Mouse (Mus musculus) liver, embryonic 15.5 days (tissue): ENCODE results near the gene Hes1. TPM values are rescaled to one million over a fixed set of nuclear protein-coding genes. Genes with fewer than 3 reads are reported as not detected.
A peak's percentile ranks its signal among the peaks of the same experiment; 100 is the strongest.

Experiments used
- ATAC-seq: fragments of 200-750 bp; cut with Nextera tagmentation; 2 replicates; pipeline ENCODE4 v1.8.0; 2017; ENCODE audit warnings: moderate number of reproducible peaks, mild to moderate bottlenecking, moderate library complexity; ENCODE audit not compliant: insufficient read depth
- H3K27ac ChIP-seq: fragments of 300-500 bp; sonication (generic); replicated peaks from 2 replicates; pipeline ENCODE4 v1.5.1; 2015; ENCODE audit warnings: mild to moderate bottlenecking, inconsistent platforms
- H3K27me3 ChIP-seq: fragments of 300-500 bp; sonication (generic); 2 replicates; pipeline ENCODE4 v1.6.1; 2015; ENCODE audit warnings: mild to moderate bottlenecking, inconsistent platforms
- H3K36me3 ChIP-seq: fragments of 300-500 bp; sonication (generic); replicated peaks from 2 replicates; pipeline ENCODE4 v1.6.1; 2015; ENCODE audit warnings: moderate library complexity, mild to moderate bottlenecking, inconsistent platforms
- H3K4me1 ChIP-seq: fragments of 300-500 bp; sonication (generic); replicated peaks from 2 replicates; pipeline ENCODE4 v1.6.1; 2015; ENCODE audit warnings: inconsistent platforms
- H3K4me2 ChIP-seq: fragments of 300-500 bp; sonication (generic); 2 replicates; pipeline ENCODE4 v1.6.1; 2015; ENCODE audit warnings: moderate library complexity, mild to moderate bottlenecking, inconsistent platforms
- H3K4me3 ChIP-seq: fragments of 300-500 bp; sonication (generic); replicated peaks from 2 replicates; pipeline ENCODE4 v1.5.1; 2015; ENCODE audit warnings: mild to moderate bottlenecking, inconsistent platforms
- H3K9ac ChIP-seq: fragments of 300-500 bp; sonication (generic); 2 replicates; pipeline ENCODE4 v1.6.1; 2015; ENCODE audit warnings: moderate library complexity, mild to moderate bottlenecking, inconsistent platforms
- H3K9me3 ChIP-seq: fragments of 300-500 bp; sonication (generic); replicated peaks from 2 replicates; pipeline ENCODE4 v1.6.1; 2016; ENCODE audit warnings: inconsistent platforms
- WGBS: fragments of 180-500 bp; shearing (Covaris S2); methylation state at CpG from one replicate; pipeline ENCODE4 v1.1.7; 2015; ENCODE audit warnings: mixed read lengths; ENCODE audit not compliant: insufficient replicate concordance; 5-methylcytosine and 5-hydroxymethylcytosine counted together
- polyA plus RNA-seq: library from polyadenylated mRNA; unstranded; fragments of >200 nt; fragmentation: Nextera tagmentation; extraction: Ambion mirVana; gene quantifications from 2 replicates; pipeline ENCODE4 v1.2.1, GENCODE M21; 2015

The Hes1 gene
- polyA plus RNA-seq, 1 experiment from 2014 or later: 6.1 TPM

GRCm38 (mm10) chr16:30034001-30034400 is 30.2 kb upstream of the Hes1 start:
- H3K4me3 ChIP-seq: no peak overlapping the region
- H3K4me2 ChIP-seq: no peak overlapping the region
- peaks cover 19% of the 10 kb centered on the region for H3K4me1 ChIP-seq
- ATAC-seq: no peak
- H3K9me3 ChIP-seq: no peaks in the 10 kb centered on the region
- H3K27me3 ChIP-seq: no peaks in the 10 kb centered on the region
- H3K27ac ChIP-seq: no peak overlapping the region
- 44% methylated on average over 4 of the region's 4 CpGs for WGBS
- H3K36me3 ChIP-seq: no peaks in the 10 kb centered on the region
- H3K9ac ChIP-seq: no peak overlapping the region

DNA sequence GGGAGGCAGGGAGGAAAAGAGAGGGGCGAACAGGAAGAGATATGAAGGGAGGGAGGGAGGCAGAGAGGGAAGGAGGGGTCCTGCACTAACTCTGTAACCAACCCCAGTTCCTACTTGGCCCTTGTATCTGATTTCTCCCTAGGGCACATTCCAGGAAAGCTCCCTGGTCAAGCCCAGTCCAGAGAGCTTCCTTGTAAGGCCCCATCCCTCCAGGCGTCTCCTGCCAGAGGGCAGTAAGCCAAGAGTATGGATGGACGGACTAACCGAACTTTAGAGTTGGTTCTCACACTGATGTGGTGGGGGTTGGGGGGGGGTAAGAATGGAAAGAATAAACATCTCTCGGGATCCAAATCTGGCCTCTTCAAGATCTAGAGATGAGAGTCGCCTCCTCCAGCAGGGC is 29.7 kb upstream of the Hes1 start:
- no peak for ATAC-seq
- no peak overlapping the region for H3K9ac ChIP-seq
- no peak overlapping the region for H3K27ac ChIP-seq
- H3K36me3 ChIP-seq: no peaks in the 10 kb centered on the region
- no peaks in the 10 kb centered on the region for H3K9me3 ChIP-seq
- peaks cover 24% of the 10 kb centered on the region for H3K4me1 ChIP-seq
- no peak overlapping the region for H3K4me3 ChIP-seq
- WGBS: 51% methylated on average over 6 of the region's 6 CpGs
- no peak overlapping the region for H3K4me2 ChIP-seq
- H3K27me3 ChIP-seq: no peaks in the 10 kb centered on the region

GRCm38 (mm10) chr16:30034979-30035440 is 29.2 kb upstream of the Hes1 start:
- Histone ChIP-seq H3K9ac (no peak overlapping the region), H3K4me2 (no peak overlapping the region), H3K36me3 (no peaks in the 10 kb centered on the region), H3K27ac (no peak overlapping the region), H3K9me3 (no peaks in the 10 kb centered on the region), H3K4me3 (no peak overlapping the region), H3K4me1 (peaks cover 25% of the 10 kb centered on the region), H3K27me3 (no peaks in the 10 kb centered on the region)
- ATAC-seq: no peak
- 28% methylated on average over 5 of the region's 5 CpGs for WGBS

DNA sequence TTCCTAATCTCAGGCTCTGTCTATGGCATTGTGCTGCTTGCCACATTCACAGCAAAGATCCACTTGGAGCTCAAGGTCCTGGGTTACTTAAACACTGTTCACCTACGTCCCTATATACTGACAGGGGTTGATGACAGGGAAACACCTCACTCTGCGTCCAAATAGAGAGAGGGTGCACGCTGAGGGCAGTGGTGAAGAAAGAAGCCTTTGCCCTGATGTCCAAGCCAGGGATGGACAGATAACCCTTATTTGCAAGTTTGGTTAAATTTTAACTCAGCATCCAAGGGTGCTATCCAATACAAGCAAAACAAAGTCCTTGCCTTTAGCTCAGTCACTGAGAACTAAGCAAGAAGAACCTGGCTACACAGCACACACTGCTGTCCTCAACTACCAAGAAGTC is 28.1 kb upstream of the Hes1 start:
- Histone ChIP-seq H3K27me3 (no peaks in the 10 kb centered on the region), H3K9me3 (no peaks in the 10 kb centered on the region), H3K4me1 (peaks cover 25% of the 10 kb centered on the region), H3K36me3 (no peaks in the 10 kb centered on the region), H3K9ac (no peak overlapping the region), H3K4me3 (no peak overlapping the region), H3K4me2 (no peak overlapping the region), H3K27ac (peak overlapping the region; percentile 77)
- ATAC-seq: peak; percentile 75
- 57% methylated on average over 3 of the region's 3 CpGs for WGBS

DNA sequence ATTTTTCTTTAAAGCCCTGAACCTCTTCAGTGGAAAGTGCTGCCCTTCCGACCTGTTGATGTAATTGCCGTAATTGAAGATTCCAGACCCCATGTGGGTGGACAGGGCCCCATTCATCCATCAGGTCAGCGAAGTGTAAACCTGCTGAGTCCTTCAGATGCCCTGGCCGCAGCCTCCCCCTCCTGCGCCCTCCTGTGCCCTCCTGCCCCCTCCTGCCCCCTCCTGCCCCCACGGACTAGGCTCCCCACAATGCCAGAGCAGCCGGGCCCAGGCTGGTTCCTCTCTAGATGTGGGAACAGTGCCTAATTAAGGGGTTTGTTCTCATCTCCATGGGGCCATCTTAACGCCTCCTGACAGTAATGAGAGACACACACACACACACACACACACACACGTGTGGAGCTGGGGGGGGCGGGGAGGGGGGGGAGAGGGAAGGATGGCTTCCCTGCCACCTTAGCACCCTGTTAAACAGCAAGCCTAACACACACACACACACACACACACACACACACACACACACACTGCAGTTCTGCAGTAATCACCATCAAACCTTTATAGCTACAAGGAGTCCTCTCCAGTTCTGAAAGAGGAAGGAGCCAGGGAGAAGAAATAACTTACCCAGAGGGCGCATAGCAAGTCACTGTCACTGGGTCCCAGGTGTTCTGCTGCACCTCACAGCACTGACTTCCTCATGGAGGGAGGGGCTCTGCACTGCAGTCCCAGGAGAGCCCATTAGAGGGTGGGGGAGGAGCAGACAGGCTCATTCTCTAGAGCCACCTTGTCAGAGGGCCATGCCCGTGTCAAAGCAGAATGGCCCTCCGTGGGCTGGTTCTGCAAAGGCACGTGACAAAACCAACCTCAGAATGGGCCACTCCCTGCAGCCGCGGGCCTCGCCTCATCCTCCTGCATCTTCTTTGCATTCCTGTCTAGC is 25.3 kb upstream of the Hes1 start:
- no peak overlapping the region for H3K4me2 ChIP-seq
- no peak overlapping the region for H3K27ac ChIP-seq
- H3K4me3 ChIP-seq: no peak overlapping the region
- WGBS: 25% methylated on average over 15 of the region's 17 CpGs
- H3K9me3 ChIP-seq: no peaks in the 10 kb centered on the region
- no peak for ATAC-seq
- no peak overlapping the region for H3K9ac ChIP-seq
- no peaks in the 10 kb centered on the region for H3K36me3 ChIP-seq
- no peaks in the 10 kb centered on the region for H3K27me3 ChIP-seq
- H3K4me1 ChIP-seq: peaks cover 25% of the 10 kb centered on the region

- Histone ChIP-seq H3K4me3 (no peak overlapping the region), H3K27me3 (no peaks in the 10 kb centered on the region), H3K9ac (no peak overlapping the region), H3K36me3 (no peaks in the 10 kb centered on the region), H3K4me2 (no peak overlapping the region), H3K27ac (no peak overlapping the region), H3K9me3 (no peaks in the 10 kb centered on the region), H3K4me1 (peaks cover 21% of the 10 kb centered on the region)
- 43% methylated on average over 2 of the region's 2 CpGs for WGBS
- no peak for ATAC-seq
These were observed 24.3 kb upstream of the Hes1 start for GRCm38 (mm10) chr16:30039841-30040240.

DNA sequence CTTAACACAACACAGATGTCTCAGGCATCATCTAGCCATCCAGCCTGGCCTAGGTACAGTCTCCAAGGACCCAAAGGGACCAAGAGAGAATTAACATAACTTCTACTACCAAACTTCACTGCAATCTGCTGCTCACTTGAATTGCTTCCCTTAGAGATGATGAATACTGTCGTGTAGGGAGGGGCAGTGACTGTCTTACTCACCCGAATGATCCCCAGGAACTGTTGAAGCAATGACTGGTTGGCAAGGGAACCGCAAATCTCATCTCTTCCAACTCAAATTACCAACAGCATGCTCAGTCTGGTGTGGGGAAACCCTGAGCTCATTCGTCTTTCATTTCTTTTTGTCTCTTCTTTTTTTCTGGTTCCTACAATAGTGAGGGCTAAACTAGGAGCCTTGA is 21.3 kb upstream of the Hes1 start:
- Histone ChIP-seq H3K36me3 (no peaks in the 10 kb centered on the region), H3K27me3 (no peaks in the 10 kb centered on the region), H3K9me3 (no peaks in the 10 kb centered on the region), H3K9ac (no peak overlapping the region), H3K4me1 (peaks cover 14% of the 10 kb centered on the region), H3K4me2 (no peak overlapping the region), H3K27ac (no peak overlapping the region), H3K4me3 (no peak overlapping the region)
- no peak for ATAC-seq
- 47% methylated on average over 4 of the region's 4 CpGs for WGBS

DNA sequence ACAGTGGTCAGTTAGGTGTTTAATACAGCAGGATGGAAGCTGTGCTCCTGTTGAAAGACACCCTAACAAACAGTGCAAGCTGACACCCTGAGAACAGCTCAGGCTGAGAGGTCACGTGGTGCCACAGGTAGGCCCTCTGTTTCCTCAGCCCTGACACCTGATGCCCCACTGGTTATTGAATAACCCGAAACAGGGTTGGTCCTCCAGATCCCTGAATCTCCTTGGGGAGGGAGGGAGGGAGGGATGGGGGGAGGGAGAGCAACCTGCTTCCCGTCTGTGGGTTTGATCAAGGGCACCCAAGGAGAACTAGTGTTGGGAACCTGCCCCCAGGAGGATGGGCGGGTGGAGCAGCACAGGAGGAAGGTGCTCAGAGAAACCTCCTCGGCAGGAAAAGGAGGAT is 18.6 kb upstream of the Hes1 start:
- H3K36me3 ChIP-seq: no peaks in the 10 kb centered on the region
- peak; percentile 77 for ATAC-seq
- WGBS: 25% methylated on average over 5 of the region's 5 CpGs
- H3K9me3 ChIP-seq: no peaks in the 10 kb centered on the region
- no peak overlapping the region for H3K27ac ChIP-seq
- H3K4me2 ChIP-seq: no peak overlapping the region
- no peak overlapping the region for H3K9ac ChIP-seq
- H3K4me1 ChIP-seq: peaks cover 7% of the 10 kb centered on the region
- H3K27me3 ChIP-seq: peaks cover 5% of the 10 kb centered on the region; the same call in 1 of the 2 replicates
- no peak overlapping the region for H3K4me3 ChIP-seq

DNA sequence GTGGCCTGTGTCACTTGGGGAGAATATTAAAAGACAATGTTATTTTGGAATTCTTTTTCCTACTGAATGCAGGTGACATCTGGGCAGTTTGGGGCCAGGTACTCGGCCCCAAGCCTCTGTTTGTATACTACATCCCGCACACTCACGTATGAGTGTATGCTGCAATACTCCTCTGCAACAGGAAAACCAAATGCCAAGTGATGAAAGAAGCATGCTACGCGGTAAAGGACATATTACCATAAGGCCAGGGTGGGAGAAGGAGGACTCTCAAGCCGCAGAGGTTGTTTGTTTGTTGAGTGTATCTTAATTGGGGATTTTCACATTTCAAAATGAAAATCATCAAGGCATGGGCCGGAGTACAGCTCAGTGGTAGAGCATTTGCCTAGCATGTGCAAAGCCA is 17.2 kb upstream of the Hes1 start:
- Histone ChIP-seq H3K4me3 (no peak overlapping the region), H3K36me3 (no peaks in the 10 kb centered on the region), H3K9me3 (no peaks in the 10 kb centered on the region), H3K9ac (no peak overlapping the region), H3K4me1 (peaks cover 10% of the 10 kb centered on the region), H3K27ac (no peak overlapping the region), H3K27me3 (peaks cover 5% of the 10 kb centered on the region; the same call in 1 of the 2 replicates), H3K4me2 (no peak overlapping the region)
- no peak for ATAC-seq
- WGBS: 51% methylated on average over 7 of the region's 7 CpGs

- Histone ChIP-seq H3K36me3 (no peaks in the 10 kb centered on the region), H3K27me3 (peaks cover 5% of the 10 kb centered on the region; the same call in 1 of the 2 replicates), H3K4me2 (no peak overlapping the region), H3K27ac (no peak overlapping the region), H3K9me3 (no peaks in the 10 kb centered on the region), H3K4me3 (no peak overlapping the region), H3K9ac (no peak overlapping the region), H3K4me1 (peaks cover 13% of the 10 kb centered on the region)
- ATAC-seq: no peak
- 44% methylated on average over 11 of the region's 11 CpGs for WGBS
These were observed 16.8 kb upstream of the Hes1 start for GRCm38 (mm10) chr16:30047421-30047831.

DNA sequence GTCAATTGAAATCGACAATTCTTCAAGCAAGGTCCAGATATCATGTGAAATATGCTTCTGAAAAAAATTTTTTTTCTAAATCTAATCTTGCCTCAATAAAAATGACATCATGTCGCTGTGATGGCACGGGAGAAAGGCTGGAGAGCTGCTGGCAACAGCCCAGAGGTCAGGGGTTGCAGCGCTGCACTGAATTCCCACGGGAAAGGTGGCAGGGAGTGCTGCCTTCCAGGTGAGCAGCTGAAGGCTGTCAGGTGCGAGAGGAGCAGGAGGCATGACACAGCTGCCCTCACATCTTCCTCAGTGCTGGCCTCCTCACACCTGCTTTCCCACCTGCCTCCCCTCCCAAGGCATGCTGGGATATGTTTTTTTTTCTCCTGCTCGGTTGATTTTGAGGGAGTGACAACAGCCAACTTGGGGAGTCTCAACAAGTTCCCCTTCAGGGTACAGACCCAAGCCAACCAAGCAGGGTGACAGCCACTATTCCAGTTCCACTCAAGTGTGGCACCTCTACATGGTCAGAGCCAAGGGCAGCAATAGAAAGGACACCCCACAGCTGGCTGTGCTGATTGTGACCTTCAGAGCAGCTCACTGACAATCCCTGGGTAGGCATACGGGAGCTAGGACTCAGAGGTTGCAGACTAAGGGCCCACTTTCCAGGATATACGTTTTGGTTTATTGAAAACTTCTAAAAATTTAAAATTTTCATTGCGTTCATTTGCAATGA is 13.3 kb upstream of the Hes1 start:
- Histone ChIP-seq H3K4me1 (peaks cover 20% of the 10 kb centered on the region), H3K4me3 (no peak overlapping the region), H3K27ac (no peak overlapping the region), H3K9me3 (no peaks in the 10 kb centered on the region), H3K36me3 (no peaks in the 10 kb centered on the region), H3K9ac (no peak overlapping the region), H3K4me2 (no peak overlapping the region), H3K27me3 (peaks cover 8% of the 10 kb centered on the region; the same call in 1 of the 2 replicates)
- ATAC-seq: no peak
- WGBS: 46% methylated on average over 10 of the region's 10 CpGs
